Mouse (Mus musculus) inflammation-experienced regulatory T-cells, adult 16 weeks (primary cell): ENCODE data around the gene Rpl9-ps1. TPM values are rescaled to one million over a fixed set of nuclear protein-coding genes. Genes with fewer than 3 reads are reported as not detected.

Source experiments
- polyA plus RNA-seq: library from polyadenylated mRNA; unstranded; fragments of 100-300 nt; shearing (Covaris generic); gene quantifications from one replicate; pipeline ENCODE4 v1.2.1, GENCODE M21; 2017

Rpl9-ps1 gene
- polyA plus RNA-seq, result not detected

GRCm38 (mm10) chr11:83645521-83645920 lies at the start of gene Rpl9-ps1:
Rpl9-ps1 (minus strand) TSS chr11:83645621.

GRCm38 (mm10) chr11:83662204-83662603 lies 16.8 kb upstream of the Rpl9-ps1 start, which contains the start of gene Ccl4:
Ccl4 (plus strand) TSS chr11:83662584.

GRCm38 (mm10) chr11:83649305-83649841 lies 4.0 kb upstream of the Rpl9-ps1 start, which contains the start of gene Ccl3:
Ccl3 (minus strand) TSS chr11:83649355.

Other genes with a start within 250 kb of the Rpl9-ps1 start
- not detected for gene Rasl10b, start 236.5 kb downstream of the Rpl9-ps1 start, polyA plus RNA-seq
- not detected for gene Gas2l2, start 216.2 kb downstream of the Rpl9-ps1 start, polyA plus RNA-seq
- gene 1700020L24Rik, start 207.9 kb downstream of the Rpl9-ps1 start, polyA plus RNA-seq, result 2.7 TPM
- not detected for gene Mmp28, start 182.6 kb downstream of the Rpl9-ps1 start, polyA plus RNA-seq
- gene Taf15, start 172.5 kb downstream of the Rpl9-ps1 start, polyA plus RNA-seq, result 18.0 TPM
- gene Heatr9, start 123.4 kb downstream of the Rpl9-ps1 start, polyA plus RNA-seq, result 0.30 TPM
- gene Ccl5, start 115.1 kb downstream of the Rpl9-ps1 start, polyA plus RNA-seq, result 149 TPM
- not detected for gene Ccl9, start 67.0 kb downstream of the Rpl9-ps1 start, polyA plus RNA-seq
- gene Ccl6, start 52.5 kb downstream of the Rpl9-ps1 start, polyA plus RNA-seq, result 0.62 TPM
- gene Ccl3, start 3.7 kb upstream of the Rpl9-ps1 start, polyA plus RNA-seq, result 0.78 TPM
- 7.7 TPM for gene Ccl4, start 17.0 kb upstream of the Rpl9-ps1 start, polyA plus RNA-seq
- gene Wfdc17, start 58.4 kb upstream of the Rpl9-ps1 start, polyA plus RNA-seq, result 1.4 TPM
- not detected for gene Wfdc18, start 63.4 kb upstream of the Rpl9-ps1 start, polyA plus RNA-seq
- gene Wfdc21, start 101.3 kb upstream of the Rpl9-ps1 start, polyA plus RNA-seq, result not detected
- gene Heatr6, start 108.1 kb upstream of the Rpl9-ps1 start, polyA plus RNA-seq, result 45.3 TPM
- not detected for gene Hnf1b, start 204.4 kb upstream of the Rpl9-ps1 start, polyA plus RNA-seq